Mouse (Mus musculus) forebrain, embryonic 10.5 days (tissue): ENCODE measurements around the gene Dpep2nb. TPM values are rescaled to one million over a fixed set of nuclear protein-coding genes. Genes with fewer than 3 reads are reported as not detected.
"Not testable (repeated sequence)": the region's sequence is repeated elsewhere in the genome, so short reads cannot be mapped to it uniquely, and the experiment has no call there.

Source experiments
- DNase-seq: peaks from one replicate; pipeline ENCODE4 v3.0.0-alpha.2; 2017; ENCODE audit warnings: low spot score; ENCODE audit errors: extremely low spot score
- H3K27ac ChIP-seq: fragments of 300-500 bp; sonication (generic); 2 replicates; pipeline ENCODE4 v1.5.1; 2016; ENCODE audit warnings: mild to moderate bottlenecking
- H3K27me3 ChIP-seq: fragments of 300-500 bp; sonication (generic); 2 replicates; pipeline ENCODE4 v1.6.1; 2016; ENCODE audit warnings: mild to moderate bottlenecking; ENCODE audit not compliant: poor library complexity, severe bottlenecking
- H3K36me3 ChIP-seq: fragments of 300-500 bp; sonication (generic); replicated peaks from 2 replicates; pipeline ENCODE4 v1.6.1; 2016; ENCODE audit warnings: mild to moderate bottlenecking, moderate library complexity
- H3K4me1 ChIP-seq: fragments of 300-500 bp; sonication (generic); 2 replicates; pipeline ENCODE4 v1.6.1; 2016
- H3K4me3 ChIP-seq: fragments of 300-500 bp; sonication (generic); 2 replicates; pipeline ENCODE4 v1.5.1; 2016; ENCODE audit warnings: mild to moderate bottlenecking, moderate library complexity
- H3K9me3 ChIP-seq: fragments of 300-500 bp; sonication (generic); 2 replicates; pipeline ENCODE4 v1.6.1; 2016; ENCODE audit warnings: mild to moderate bottlenecking, moderate library complexity
- WGBS: fragments of 180-500 bp; shearing (Covaris S2); methylation state at CpG from one replicate; pipeline ENCODE4 v1.1.7; 2016; 5-methylcytosine and 5-hydroxymethylcytosine counted together
- polyA plus RNA-seq: library from polyadenylated mRNA; unstranded; fragments of >200 nt; fragmentation: Nextera tagmentation; extraction: Ambion mirVana; gene quantifications from 2 replicates; pipeline ENCODE4 v1.2.1, GENCODE M21; 2016

The Dpep2nb gene
- polyA plus RNA-seq, 1 experiment from 2014 or later, result not detected

- 69% methylated on average over 7 of the region's 7 CpGs for WGBS
- no peak for DNase-seq
- no peaks in the 10 kb centered on the region for H3K36me3 ChIP-seq
- H3K4me3 ChIP-seq, result no peak overlapping the region
- H3K4me1 ChIP-seq, result no peaks in the 10 kb centered on the region
- H3K9me3 ChIP-seq, result no peaks in the 10 kb centered on the region
- H3K27me3 ChIP-seq, result no peaks in the 10 kb centered on the region
- no peak overlapping the region for H3K27ac ChIP-seq
Measured at GRCm38 (mm10) chr8:105996359-105996758, 9.4 kb downstream of the Dpep2nb start.

GRCm38 (mm10) chr8:105993226-105993625 is 12.5 kb downstream of the Dpep2nb start:
- no peak overlapping the region for H3K4me3 ChIP-seq
- no peak overlapping the region for H3K27ac ChIP-seq
- DNase-seq, result no peak
- H3K27me3 ChIP-seq, result 0 out of 2 replicates have a peak, but pooled peaks cover 5% of the 10 kb centered on the region
- H3K36me3 ChIP-seq, result no peaks in the 10 kb centered on the region
- no peaks in the 10 kb centered on the region for H3K9me3 ChIP-seq
- H3K4me1 ChIP-seq, result peaks cover 9% of the 10 kb centered on the region; the same call in 1 of the 2 replicates
- WGBS, result 56% methylated on average over 4 of the region's 4 CpGs

GRCm38 (mm10) chr8:105992499-105992898 is 13.3 kb downstream of the Dpep2nb start:
- H3K27me3 ChIP-seq, result 0 out of 2 replicates have a peak, but pooled peaks cover 5% of the 10 kb centered on the region
- no peaks in the 10 kb centered on the region for H3K36me3 ChIP-seq
- no peaks in the 10 kb centered on the region for H3K9me3 ChIP-seq
- no peak overlapping the region for H3K4me3 ChIP-seq
- no peak for DNase-seq
- H3K4me1 ChIP-seq, result peaks cover 9% of the 10 kb centered on the region; the same call in 1 of the 2 replicates
- 70% methylated on average over 5 of the region's 5 CpGs for WGBS
- no peak overlapping the region for H3K27ac ChIP-seq

- H3K27ac ChIP-seq, result peak overlapping the region; percentile 65
- WGBS, result 86% methylated on average over 2 of the region's 2 CpGs
Measured at GRCm38 (mm10) chr8:105991546-105991945, 14.2 kb downstream of the Dpep2nb start.

GRCm38 (mm10) chr8:105990856-105991387 is 14.9 kb downstream of the Dpep2nb start, which contains the start of gene Dus2:
Gene Dus2, plus strand, starts transcription at chr8:105991337.
- WGBS, result 11% methylated on average over 15 of the region's 15 CpGs
- Histone ChIP-seq H3K4me3 (peak within 1 kb of the TSS; percentile 11; the same call in 1 of the 2 replicates), H3K36me3 (no peaks in the 10 kb centered on the region), H3K9me3 (no peaks in the 10 kb centered on the region), H3K4me1 (peaks cover 9% of the 10 kb centered on the region; the same call in 1 of the 2 replicates), H3K27ac (peak within 1 kb of the TSS; percentile 65), H3K27me3 (0 out of 2 replicates have a peak, but pooled peaks cover 5% of the 10 kb centered on the region)
- DNase-seq, result peak; percentile 78

More at GRCm38 (mm10) chr8:105991546-105991945, 14.2 kb downstream of the Dpep2nb start:
- Histone ChIP-seq H3K4me1 (peaks cover 9% of the 10 kb centered on the region; the same call in 1 of the 2 replicates), H3K27me3 (0 out of 2 replicates have a peak, but pooled peaks cover 5% of the 10 kb centered on the region), H3K4me3 (no peak overlapping the region), H3K36me3 (no peaks in the 10 kb centered on the region), H3K9me3 (no peaks in the 10 kb centered on the region)
- DNase-seq, result no peak

- Histone ChIP-seq H3K4me1 (peaks cover 9% of the 10 kb centered on the region; the same call in 1 of the 2 replicates), H3K27ac (no peak overlapping the region), H3K9me3 (no peaks in the 10 kb centered on the region), H3K36me3 (no peaks in the 10 kb centered on the region), H3K27me3 (0 out of 2 replicates have a peak, but pooled peaks cover 5% of the 10 kb centered on the region), H3K4me3 (no peak overlapping the region)
- no peak for DNase-seq
- 87% methylated on average over 11 of the region's 11 CpGs for WGBS
Measured at GRCm38 (mm10) chr8:105988546-105988945, 17.2 kb downstream of the Dpep2nb start.

- not testable (repeated sequence) for H3K27me3 ChIP-seq, H3K4me3 ChIP-seq, H3K36me3 ChIP-seq, H3K27ac ChIP-seq, H3K4me1 ChIP-seq, H3K9me3 ChIP-seq, DNase-seq
- 88% methylated on average over 11 of the region's 11 CpGs for WGBS
Measured at GRCm38 (mm10) chr8:105983406-105983805, 22.4 kb downstream of the Dpep2nb start.

GRCm38 (mm10) chr8:105981146-105981545 is 24.6 kb downstream of the Dpep2nb start:
- no peaks in the 10 kb centered on the region for H3K4me1 ChIP-seq
- 79% methylated on average over 1 of the region's 1 CpGs for WGBS
- no peaks in the 10 kb centered on the region for H3K27me3 ChIP-seq
- no peaks in the 10 kb centered on the region for H3K36me3 ChIP-seq
- no peak for DNase-seq
- H3K4me3 ChIP-seq, result no peak overlapping the region
- H3K9me3 ChIP-seq, result 0 out of 2 replicates have a peak, but pooled peaks cover 5% of the 10 kb centered on the region
- H3K27ac ChIP-seq, result no peak overlapping the region

GRCm38 (mm10) chr8:105979325-105979724 is 26.4 kb downstream of the Dpep2nb start, which contains the start of gene Dpep3:
Gene Dpep3, minus strand, starts transcription at chr8:105979429.
- H3K9me3 ChIP-seq, result 0 out of 2 replicates have a peak, but pooled peaks cover 5% of the 10 kb centered on the region
- 88% methylated on average over 15 of the region's 15 CpGs for WGBS
- no peaks in the 10 kb centered on the region for H3K4me1 ChIP-seq
- H3K4me3 ChIP-seq, result no peak within 1 kb of the TSS
- H3K27ac ChIP-seq, result no peak within 1 kb of the TSS
- H3K36me3 ChIP-seq, result no peaks in the 10 kb centered on the region
- H3K27me3 ChIP-seq, result no peaks in the 10 kb centered on the region
- DNase-seq, result no peak

- H3K36me3 ChIP-seq, result no peaks in the 10 kb centered on the region
- no peaks in the 10 kb centered on the region for H3K27me3 ChIP-seq
- DNase-seq, result no peak
- H3K4me3 ChIP-seq, result no peak overlapping the region
- 0 out of 2 replicates have a peak, but pooled peaks cover 5% of the 10 kb centered on the region for H3K9me3 ChIP-seq
- no peaks in the 10 kb centered on the region for H3K4me1 ChIP-seq
- 68% methylated on average over 7 of the region's 7 CpGs for WGBS
- H3K27ac ChIP-seq, result no peak overlapping the region
Measured at GRCm38 (mm10) chr8:105975363-105975762, 30.4 kb downstream of the Dpep2nb start.

- no peaks in the 10 kb centered on the region for H3K36me3 ChIP-seq
- peaks cover 12% of the 10 kb centered on the region for H3K4me1 ChIP-seq
- H3K9me3 ChIP-seq, result no peaks in the 10 kb centered on the region
- no peak overlapping the region for H3K4me3 ChIP-seq
- peaks cover 25% of the 10 kb centered on the region for H3K27me3 ChIP-seq
- 78% methylated on average over 8 of the region's 8 CpGs for WGBS
- no peak for DNase-seq
- H3K27ac ChIP-seq, result no peak overlapping the region
Measured at GRCm38 (mm10) chr8:105971019-105971720, 34.6 kb downstream of the Dpep2nb start.

- peaks cover 43% of the 10 kb centered on the region for H3K27me3 ChIP-seq
- no peak for DNase-seq
- WGBS, result 76% methylated on average over 1 of the region's 1 CpGs
- H3K27ac ChIP-seq, result no peak overlapping the region
- H3K4me3 ChIP-seq, result no peak overlapping the region
- no peaks in the 10 kb centered on the region for H3K9me3 ChIP-seq
- H3K36me3 ChIP-seq, result no peaks in the 10 kb centered on the region
- H3K4me1 ChIP-seq, result peaks cover 30% of the 10 kb centered on the region
Measured at GRCm38 (mm10) chr8:105969367-105969766, 36.4 kb downstream of the Dpep2nb start.
